Mouse (Mus musculus) ES-Bruce4 (cell line): ENCODE results near the gene Ptges.

ENCODE experiments used
- EP300 ChIP-seq: IDR thresholded peaks from 2 replicates; pipeline ENCODE4 v1.6.1; 2011; ENCODE audit warnings: low read depth, low read length; ENCODE audit not compliant: insufficient read depth
- POLR2A ChIP-seq: IDR thresholded peaks from one replicate; pipeline ENCODE4 v1.8.1; 2011; ENCODE audit warnings: low read length; ENCODE audit not compliant: insufficient read depth

GRCm38 (mm10) chr2:30958726-30959125 is 29.1 kb upstream of the Ptges start:
- no peak for TF ChIP-seq EP300
- no peak for TF ChIP-seq POLR2A
